Mouse (Mus musculus): ENCODE results near the gene Mtch1. TPM values are rescaled to one million over a fixed set of nuclear protein-coding genes. Genes with fewer than 3 reads are reported as not detected.

The Mtch1 gene
- polyA plus RNA-seq, 1 experiment from 2014 or later: 266 TPM

DNA sequence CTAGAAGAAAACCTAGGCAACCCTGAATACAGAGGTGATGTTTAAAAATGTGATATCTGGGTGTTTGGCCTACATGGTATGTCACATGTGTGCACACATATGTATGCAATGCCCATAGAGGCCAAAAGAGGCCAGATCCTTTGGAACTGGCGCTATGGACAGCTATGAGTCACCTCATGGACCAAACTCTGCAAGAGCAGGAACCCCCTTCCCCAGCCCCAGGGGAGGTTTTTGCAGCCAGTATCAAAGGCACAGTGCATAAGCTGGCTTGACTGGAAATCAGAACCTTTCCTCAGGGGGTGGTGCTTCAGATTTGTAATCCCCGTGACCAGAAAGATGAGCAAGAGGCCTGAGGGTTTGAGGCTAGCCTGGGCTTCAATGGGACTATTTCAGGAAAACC lies 35.7 kb downstream of the Mtch1 start:
- Histone ChIP-seq H3K27me3 (ENCODE audit: control insufficient read depth, insufficient read depth, low read length) (no peaks in the 10 kb centered on the region), H3K27ac (ENCODE audit: low read depth, low read length) (no peak overlapping the region), H3K4me1 (ENCODE audit: control insufficient read depth, insufficient read depth, low read length) (no peaks in the 10 kb centered on the region), H3K4me2 (no peak overlapping the region), H3K4me3 (ENCODE audit: low read depth, low read length) (no peak overlapping the region), H3K9me3 (replicated peaks; ENCODE audit: control insufficient read depth, low read length) (0 out of 2 replicates have a peak, but pooled peaks cover 2% of the 10 kb centered on the region), H3K9ac (ENCODE audit: low read depth, low read length) (no peak overlapping the region), H3K36me3 (ENCODE audit: control insufficient read depth, insufficient read depth, low read length) (no peaks in the 10 kb centered on the region)
- 89% methylated on average over 2 of the region's 2 CpGs for WGBS (ENCODE audit: insufficient replicate concordance)
- no peak for ATAC-seq (replicated peaks; ENCODE audit: insufficient number of reproducible peaks, low FRiP score, low TSS enrichment)

DNA sequence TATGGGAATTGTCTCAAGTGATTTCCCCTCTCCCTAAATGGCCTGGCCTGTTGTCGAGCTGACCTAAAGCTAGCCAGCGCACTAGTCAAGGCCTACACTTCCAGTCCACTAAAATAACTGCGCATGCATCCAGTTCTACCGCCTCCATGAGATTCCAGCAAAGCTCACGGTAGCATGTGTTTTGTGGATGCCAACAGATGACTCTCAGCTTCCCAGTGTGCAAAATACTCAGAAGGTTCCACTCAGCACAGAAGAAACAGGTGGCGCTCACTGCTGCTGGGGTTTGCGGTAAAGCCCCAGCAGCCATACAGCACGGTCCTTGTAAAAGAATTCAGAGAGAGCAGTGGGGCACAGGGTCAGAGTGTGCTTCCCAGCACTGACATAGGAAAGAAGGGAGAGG lies 36.1 kb downstream of the Mtch1 start:
- no peaks in the 10 kb centered on the region for H3K27me3 ChIP-seq (ENCODE audit: control insufficient read depth, insufficient read depth, low read length)
- ATAC-seq (replicated peaks; ENCODE audit: insufficient number of reproducible peaks, low FRiP score, low TSS enrichment): no peak
- no peak overlapping the region for H3K4me3 ChIP-seq (ENCODE audit: low read depth, low read length)
- H3K9me3 ChIP-seq (replicated peaks; ENCODE audit: control insufficient read depth, low read length): 0 out of 2 replicates have a peak, but pooled peaks cover 2% of the 10 kb centered on the region
- no peaks in the 10 kb centered on the region for H3K4me1 ChIP-seq (ENCODE audit: control insufficient read depth, insufficient read depth, low read length)
- 89% methylated on average over 8 of the region's 8 CpGs for WGBS (ENCODE audit: insufficient replicate concordance)
- H3K27ac ChIP-seq (ENCODE audit: low read depth, low read length): no peak overlapping the region
- H3K4me2 ChIP-seq: no peak overlapping the region
- no peak overlapping the region for H3K9ac ChIP-seq (ENCODE audit: low read depth, low read length)
- H3K36me3 ChIP-seq (ENCODE audit: control insufficient read depth, insufficient read depth, low read length): no peaks in the 10 kb centered on the region

DNA sequence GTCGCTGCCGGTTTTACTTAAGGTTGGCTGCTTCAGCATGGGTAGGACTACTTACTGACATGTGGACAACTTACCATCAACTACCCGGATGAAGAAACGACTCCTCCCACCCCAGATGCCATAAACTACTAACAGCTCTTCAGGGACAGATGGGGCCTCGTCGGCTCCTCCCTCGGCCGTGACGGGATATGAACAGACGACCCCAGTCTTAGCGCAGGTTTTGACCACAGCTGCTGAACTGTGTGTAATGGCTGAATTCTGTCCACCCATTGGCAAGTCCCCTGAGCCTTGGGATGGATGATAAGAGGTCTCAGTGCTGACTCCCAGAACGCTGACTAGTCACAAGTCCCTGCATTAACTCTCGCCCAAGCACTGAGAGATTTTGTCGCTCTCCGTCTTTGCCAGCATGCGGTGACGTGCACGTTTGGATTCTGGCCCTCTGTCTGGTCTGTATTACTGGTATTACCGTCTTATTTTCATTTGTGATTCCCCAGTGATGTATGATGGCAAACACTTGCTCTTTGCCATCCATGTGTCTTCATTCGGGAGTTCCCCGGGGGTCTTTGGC lies 37.6 kb downstream of the Mtch1 start:
- Histone ChIP-seq H3K4me3 (ENCODE audit: low read depth, low read length) (no peak overlapping the region), H3K9ac (ENCODE audit: low read depth, low read length) (no peak overlapping the region), H3K27ac (ENCODE audit: low read depth, low read length) (no peak overlapping the region), H3K9me3 (replicated peaks; ENCODE audit: control insufficient read depth, low read length) (0 out of 2 replicates have a peak, but pooled peaks cover 2% of the 10 kb centered on the region), H3K36me3 (ENCODE audit: control insufficient read depth, insufficient read depth, low read length) (no peaks in the 10 kb centered on the region), H3K4me2 (no peak overlapping the region), H3K4me1 (ENCODE audit: control insufficient read depth, insufficient read depth, low read length) (peaks cover 7% of the 10 kb centered on the region), H3K27me3 (ENCODE audit: control insufficient read depth, insufficient read depth, low read length) (no peaks in the 10 kb centered on the region)
- 79% methylated on average over 21 of the region's 21 CpGs for WGBS (ENCODE audit: insufficient replicate concordance)
- no peak for ATAC-seq (replicated peaks; ENCODE audit: insufficient number of reproducible peaks, low FRiP score, low TSS enrichment)

DNA sequence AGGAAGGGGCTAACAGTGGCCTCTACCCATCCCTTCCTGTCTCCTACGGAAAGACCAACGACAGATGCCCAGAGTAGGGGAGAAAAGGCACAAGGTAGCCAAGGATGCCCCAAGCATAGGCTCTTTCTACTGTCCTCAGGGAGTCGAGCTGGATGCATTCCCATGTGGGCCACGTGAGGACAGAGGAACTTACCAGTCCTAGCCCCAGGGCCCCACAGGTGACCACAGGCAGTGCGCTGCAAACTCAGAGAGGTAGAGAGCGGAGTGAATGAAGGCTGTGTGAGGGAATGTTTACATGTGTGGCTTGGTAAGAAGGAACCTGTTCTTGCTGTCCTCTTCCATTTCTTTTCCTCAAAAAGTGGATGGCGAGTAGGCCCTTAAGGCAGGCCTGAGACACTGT lies 41.9 kb downstream of the Mtch1 start:
- H3K4me2 ChIP-seq: no peak overlapping the region
- H3K27me3 ChIP-seq (ENCODE audit: control insufficient read depth, insufficient read depth, low read length): no peaks in the 10 kb centered on the region
- no peak overlapping the region for H3K4me3 ChIP-seq (ENCODE audit: low read depth, low read length)
- H3K9me3 ChIP-seq (replicated peaks; ENCODE audit: control insufficient read depth, low read length): no peaks in the 10 kb centered on the region
- H3K27ac ChIP-seq (ENCODE audit: low read depth, low read length): no peak overlapping the region
- no peak for ATAC-seq (replicated peaks; ENCODE audit: insufficient number of reproducible peaks, low FRiP score, low TSS enrichment)
- peaks cover 18% of the 10 kb centered on the region for H3K4me1 ChIP-seq (ENCODE audit: control insufficient read depth, insufficient read depth, low read length)
- WGBS (ENCODE audit: insufficient replicate concordance): 45% methylated on average over 7 of the region's 7 CpGs
- H3K9ac ChIP-seq (ENCODE audit: low read depth, low read length): no peak overlapping the region
- no peaks in the 10 kb centered on the region; the same call in 1 of the 2 replicates for H3K36me3 ChIP-seq (ENCODE audit: control insufficient read depth, insufficient read depth, low read length)

DNA sequence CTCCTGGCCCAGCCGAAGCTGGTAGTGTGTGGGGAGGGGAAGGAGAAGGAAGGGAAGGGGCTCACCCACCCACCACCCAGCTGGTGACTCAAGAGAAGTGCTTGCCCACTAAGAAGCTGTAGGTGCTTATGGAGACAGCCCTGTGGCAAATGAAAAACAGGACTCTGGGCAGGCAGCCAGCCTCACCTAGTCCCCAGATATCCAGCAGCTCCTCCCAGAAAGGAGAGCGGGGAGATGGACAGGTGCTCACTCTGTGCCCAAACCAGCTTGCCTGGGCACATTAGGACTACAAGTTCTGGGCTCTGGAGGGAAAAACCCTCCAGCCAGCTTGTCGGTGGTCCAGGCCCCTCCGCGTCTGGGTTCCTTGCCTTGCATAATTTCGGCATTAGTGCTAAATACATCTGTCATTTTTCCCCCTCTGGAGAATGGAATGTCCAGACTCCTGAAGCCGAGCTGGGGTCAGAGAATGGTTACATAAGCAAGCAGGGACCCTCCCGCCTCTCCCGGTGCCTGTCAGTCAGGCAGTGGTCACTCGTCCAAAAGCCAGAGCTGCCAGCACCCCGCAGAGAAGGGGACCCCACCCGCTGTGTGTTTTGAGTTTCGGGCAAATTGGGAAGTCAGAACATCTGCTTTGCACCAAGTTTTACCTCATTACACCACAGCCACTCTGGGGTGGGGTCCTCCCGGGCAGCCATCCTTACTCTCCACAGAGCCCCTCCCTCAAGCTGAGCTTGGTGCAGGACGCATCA lies 42.5 kb downstream of the Mtch1 start:
- Histone ChIP-seq H3K27me3 (ENCODE audit: control insufficient read depth, insufficient read depth, low read length) (no peaks in the 10 kb centered on the region), H3K36me3 (ENCODE audit: control insufficient read depth, insufficient read depth, low read length) (peaks cover 4% of the 10 kb centered on the region), H3K4me2 (no peak overlapping the region; the same call in 1 of the 2 replicates), H3K9ac (ENCODE audit: low read depth, low read length) (no peak overlapping the region), H3K9me3 (replicated peaks; ENCODE audit: control insufficient read depth, low read length) (no peaks in the 10 kb centered on the region), H3K4me3 (ENCODE audit: low read depth, low read length) (no peak overlapping the region), H3K4me1 (ENCODE audit: control insufficient read depth, insufficient read depth, low read length) (peaks cover 18% of the 10 kb centered on the region), H3K27ac (ENCODE audit: low read depth, low read length) (no peak overlapping the region)
- no peak for ATAC-seq (replicated peaks; ENCODE audit: insufficient number of reproducible peaks, low FRiP score, low TSS enrichment)
- WGBS (ENCODE audit: insufficient replicate concordance): 16% methylated on average over 15 of the region's 15 CpGs

DNA sequence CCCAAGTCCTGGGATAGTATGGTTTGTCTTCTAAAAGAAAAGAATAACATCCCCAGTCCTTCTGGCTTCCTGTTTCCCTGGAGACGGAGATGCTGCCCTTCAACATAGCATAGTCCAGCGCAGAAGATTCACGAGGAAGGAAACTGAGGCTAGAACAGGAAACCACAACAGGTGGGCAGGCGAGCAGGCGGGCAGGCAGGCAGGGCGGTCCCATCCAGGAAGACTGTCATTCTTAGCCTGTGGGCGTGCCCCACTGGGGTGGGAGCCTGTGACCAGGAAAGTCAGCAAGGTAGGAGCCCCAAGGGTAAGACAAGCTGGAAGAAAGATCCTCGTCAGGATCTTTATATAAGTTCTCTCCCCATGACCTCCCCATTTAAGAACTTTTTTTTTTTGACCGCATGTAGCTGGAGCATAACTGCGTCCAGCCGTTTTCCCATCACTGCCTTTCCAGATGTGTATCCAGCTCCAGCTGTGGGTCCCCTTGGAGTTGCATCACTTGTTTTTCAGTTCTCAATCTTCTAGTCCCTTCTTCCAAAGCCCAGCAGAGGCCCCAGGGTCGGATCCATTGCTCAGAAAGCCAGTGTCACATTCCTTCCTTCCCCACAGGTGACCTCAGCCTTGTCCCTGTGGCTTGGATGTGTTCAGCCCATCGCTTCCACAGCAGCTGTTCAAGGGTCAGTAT lies 43.2 kb downstream of the Mtch1 start:
- no peak for ATAC-seq (replicated peaks; ENCODE audit: insufficient number of reproducible peaks, low FRiP score, low TSS enrichment)
- no peak overlapping the region for H3K4me3 ChIP-seq (ENCODE audit: low read depth, low read length)
- H3K27me3 ChIP-seq (ENCODE audit: control insufficient read depth, insufficient read depth, low read length): no peaks in the 10 kb centered on the region
- no peak overlapping the region for H3K4me2 ChIP-seq
- H3K4me1 ChIP-seq (ENCODE audit: control insufficient read depth, insufficient read depth, low read length): peaks cover 18% of the 10 kb centered on the region
- 56% methylated on average over 13 of the region's 13 CpGs for whole genome bisulfite sequencing (ENCODE audit: insufficient replicate concordance)
- H3K36me3 ChIP-seq (ENCODE audit: control insufficient read depth, insufficient read depth, low read length): peaks cover 6% of the 10 kb centered on the region
- no peaks in the 10 kb centered on the region for H3K9me3 ChIP-seq (replicated peaks; ENCODE audit: control insufficient read depth, low read length)
- no peak overlapping the region for H3K9ac ChIP-seq (ENCODE audit: low read depth, low read length)
- H3K27ac ChIP-seq (ENCODE audit: low read depth, low read length): no peak overlapping the region

DNA sequence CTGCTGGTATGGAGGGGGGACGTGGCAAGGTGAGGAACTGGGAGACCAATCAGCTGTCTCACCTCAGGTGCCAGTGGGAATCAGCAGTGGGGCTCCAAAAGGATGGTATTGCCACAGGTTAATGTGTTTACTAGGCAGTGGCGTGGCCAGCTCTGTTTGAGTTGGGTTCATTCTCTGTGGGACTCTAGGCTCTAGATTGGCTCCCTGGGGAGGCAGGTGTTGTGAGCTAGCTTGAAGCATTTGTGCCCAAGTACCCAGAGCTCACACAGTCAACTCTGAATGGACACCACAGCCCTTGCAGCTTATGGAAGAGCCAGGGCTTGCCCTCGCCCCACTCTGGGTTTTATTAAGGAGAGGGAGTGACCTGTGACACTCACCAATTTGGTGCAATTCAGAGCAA lies 43.9 kb downstream of the Mtch1 start:
- no peak for ATAC-seq (replicated peaks; ENCODE audit: insufficient number of reproducible peaks, low FRiP score, low TSS enrichment)
- WGBS (ENCODE audit: insufficient replicate concordance): 82% methylated on average over 3 of the region's 3 CpGs

DNA sequence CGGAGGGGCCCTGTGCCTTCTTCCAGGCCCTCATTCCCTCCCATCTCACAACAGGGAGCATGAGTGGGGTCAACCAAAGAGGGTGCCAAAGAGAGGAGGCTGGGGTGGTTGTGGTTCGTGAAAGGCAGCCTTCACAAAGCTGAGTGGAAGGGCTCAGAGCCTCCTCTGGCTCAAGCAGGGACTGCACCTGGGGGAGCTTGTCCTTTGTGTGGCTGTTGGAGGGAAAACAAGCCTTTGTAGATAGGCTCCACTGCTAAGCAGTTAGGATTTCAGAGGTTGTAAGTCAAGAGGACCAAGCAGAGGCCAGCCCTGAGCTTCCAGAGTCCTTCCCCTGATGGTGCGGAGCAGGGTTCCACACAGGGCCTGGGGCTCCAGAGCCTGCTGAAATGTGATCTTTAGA lies 44.6 kb downstream of the Mtch1 start:
- WGBS (ENCODE audit: insufficient replicate concordance): 71% methylated on average over 3 of the region's 3 CpGs
- peaks cover 18% of the 10 kb centered on the region for H3K4me1 ChIP-seq (ENCODE audit: control insufficient read depth, insufficient read depth, low read length)
- H3K27ac ChIP-seq (ENCODE audit: low read depth, low read length): no peak overlapping the region

More for the DNA sequence above, 43.9 kb downstream of the Mtch1 start:
- no peaks in the 10 kb centered on the region for H3K9me3 ChIP-seq (replicated peaks; ENCODE audit: control insufficient read depth, low read length)
- H3K4me2 ChIP-seq: no peak overlapping the region
- peaks cover 18% of the 10 kb centered on the region for H3K4me1 ChIP-seq (ENCODE audit: control insufficient read depth, insufficient read depth, low read length)
- H3K27me3 ChIP-seq (ENCODE audit: control insufficient read depth, insufficient read depth, low read length): no peaks in the 10 kb centered on the region
- H3K9ac ChIP-seq (ENCODE audit: low read depth, low read length): no peak overlapping the region
- peaks cover 6% of the 10 kb centered on the region for H3K36me3 ChIP-seq (ENCODE audit: control insufficient read depth, insufficient read depth, low read length)
- H3K27ac ChIP-seq (ENCODE audit: low read depth, low read length): no peak overlapping the region
- no peak overlapping the region for H3K4me3 ChIP-seq (ENCODE audit: low read depth, low read length)

More for the DNA sequence above, 44.6 kb downstream of the Mtch1 start:
- Histone ChIP-seq H3K9me3 (replicated peaks; ENCODE audit: control insufficient read depth, low read length) (no peaks in the 10 kb centered on the region), H3K36me3 (ENCODE audit: control insufficient read depth, insufficient read depth, low read length) (peaks cover 6% of the 10 kb centered on the region), H3K27me3 (ENCODE audit: control insufficient read depth, insufficient read depth, low read length) (no peaks in the 10 kb centered on the region), H3K4me3 (ENCODE audit: low read depth, low read length) (no peak overlapping the region), H3K9ac (ENCODE audit: low read depth, low read length) (peak overlapping the region; percentile 39; the same call in 1 of the 2 replicates), H3K4me2 (no peak overlapping the region)
- ATAC-seq (replicated peaks; ENCODE audit: insufficient number of reproducible peaks, low FRiP score, low TSS enrichment): no peak
